Mouse (Mus musculus) testis, postnatal 10 days (tissue): ENCODE results near the gene Fkbp5.

Source experiments
- DNase-seq: peaks from one replicate; pipeline ENCODE4 v3.0.0; 2021; ENCODE audit warnings: low spot score

Fkbp5 gene

GRCm38 (mm10) chr17:28523355-28524008, 6.2 kb upstream of the Fkbp5 start:
- DNase-seq = no peak

- peak; percentile 96 for DNase-seq
These were observed 5.5 kb upstream of the Fkbp5 start for GRCm38 (mm10) chr17:28522623-28523354.

- DNase-seq = no peak
These were observed 4.6 kb upstream of the Fkbp5 start for GRCm38 (mm10) chr17:28521920-28522319.

- DNase-seq = no peak
These were observed 3.9 kb upstream of the Fkbp5 start for GRCm38 (mm10) chr17:28521071-28521726.

- no peak for DNase-seq
These were observed 3.2 kb upstream of the Fkbp5 start for GRCm38 (mm10) chr17:28520561-28520960.

GRCm38 (mm10) chr17:28519827-28520226, 2.5 kb upstream of the Fkbp5 start:
- DNase-seq = no peak

- no peak for DNase-seq
These were observed 1.3 kb upstream of the Fkbp5 start for GRCm38 (mm10) chr17:28518615-28519071.

GRCm38 (mm10) chr17:28517956-28518614, 758 bp upstream of the Fkbp5 start:
- peak; percentile 94 for DNase-seq

GRCm38 (mm10) chr17:28516881-28517280, 446 bp downstream of the Fkbp5 start:
- DNase-seq = no peak

GRCm38 (mm10) chr17:28515431-28516341, 1.6 kb downstream of the Fkbp5 start:
- peak; percentile 67 for DNase-seq

GRCm38 (mm10) chr17:28514555-28514954, 2.8 kb downstream of the Fkbp5 start:
- no peak for DNase-seq

- no peak for DNase-seq
These were observed 3.5 kb downstream of the Fkbp5 start for GRCm38 (mm10) chr17:28513844-28514243.

- DNase-seq = no peak
These were observed 4.0 kb downstream of the Fkbp5 start for GRCm38 (mm10) chr17:28513337-28513736.

GRCm38 (mm10) chr17:28512696-28513095, 4.6 kb downstream of the Fkbp5 start:
- peak; percentile 76 for DNase-seq

- DNase-seq = no peak
These were observed 5.4 kb downstream of the Fkbp5 start for GRCm38 (mm10) chr17:28511616-28512541.

GRCm38 (mm10) chr17:28510445-28511342, 6.6 kb downstream of the Fkbp5 start:
- DNase-seq = peak; percentile 58

- DNase-seq = peak; percentile 63
These were observed 9.8 kb downstream of the Fkbp5 start for GRCm38 (mm10) chr17:28507496-28507895.

- DNase-seq = peak; percentile 64
These were observed 10.4 kb downstream of the Fkbp5 start for GRCm38 (mm10) chr17:28506895-28507294.

GRCm38 (mm10) chr17:28505591-28505990, 11.7 kb downstream of the Fkbp5 start:
- DNase-seq = no peak
